Mouse (Mus musculus): Measurements from ENCODE around the gene Ankle2. TPM values are rescaled to one million over a fixed set of nuclear protein-coding genes. Genes with fewer than 3 reads are reported as not detected.
A peak's percentile ranks its signal among the peaks of the same experiment; 100 is the strongest.

Ankle2 gene
- polyA plus RNA-seq, 1 experiment from 2014 or later: 27.8 TPM

DNA sequence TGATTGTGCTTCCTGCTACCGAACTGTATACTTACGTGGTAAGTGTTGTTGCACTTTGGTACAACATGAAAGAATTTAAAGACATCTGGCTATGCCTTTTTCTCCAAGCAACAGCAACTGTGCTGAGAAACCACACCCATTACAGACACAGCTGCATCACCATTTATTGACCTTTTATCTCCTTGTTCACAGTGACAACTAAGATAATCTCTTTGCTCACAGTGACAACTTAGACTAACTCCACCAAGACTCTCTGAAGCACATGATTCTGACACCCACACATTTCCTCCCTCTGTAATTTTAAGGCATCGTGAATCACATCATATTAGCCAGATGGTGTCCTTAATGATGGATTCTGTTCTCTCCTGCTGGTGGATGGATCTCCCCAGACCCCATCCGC lies 43.3 kb downstream of the Ankle2 start:
- Histone ChIP-seq H3K9ac (replicated peaks; ENCODE audit: low read length) (no peak overlapping the region), H3K36me3 (ENCODE audit: control insufficient read depth, insufficient read depth, low read length) (no peaks in the 10 kb centered on the region), H3K4me2 (ENCODE audit: low read length) (no peak overlapping the region), H3K27me3 (ENCODE audit: control insufficient read depth, insufficient read depth, low read length) (no peaks in the 10 kb centered on the region), H3K4me3 (replicated peaks; ENCODE audit: low read depth, low read length) (no peak overlapping the region), H3K4me1 (ENCODE audit: control insufficient read depth, insufficient read depth, low read length) (no peaks in the 10 kb centered on the region), H3K9me3 (ENCODE audit: control insufficient read depth, low read length) (no peaks in the 10 kb centered on the region), H3K27ac (replicated peaks; ENCODE audit: low read depth, low read length) (no peak overlapping the region)
- DNase-seq (no peak), ATAC-seq (ENCODE audit: low FRiP score, low TSS enrichment) (no peak)
- 87% methylated on average over 4 of the region's 4 CpGs for WGBS

DNA sequence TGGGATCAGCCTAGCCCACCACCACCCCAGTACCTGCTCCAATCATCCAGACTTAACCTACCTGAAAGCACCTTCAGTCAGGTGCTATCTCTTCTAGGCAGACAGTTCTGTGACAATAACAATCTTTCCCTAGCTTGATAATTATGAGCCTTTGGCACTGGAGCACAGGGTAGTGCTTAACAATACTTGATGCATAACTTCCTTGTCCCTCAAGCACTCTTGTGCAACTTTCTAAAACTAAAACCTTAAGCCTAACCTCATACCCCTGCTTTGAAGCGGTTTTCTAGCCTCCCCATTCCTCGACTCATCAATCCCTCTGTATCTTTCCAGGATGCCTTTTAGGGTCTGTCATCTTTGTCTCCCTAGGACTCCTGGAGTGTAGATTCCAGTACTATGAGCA lies 44.0 kb downstream of the Ankle2 start:
- Histone ChIP-seq H3K27ac (replicated peaks; ENCODE audit: low read depth, low read length) (no peak overlapping the region), H3K4me1 (ENCODE audit: control insufficient read depth, insufficient read depth, low read length) (no peaks in the 10 kb centered on the region), H3K9ac (replicated peaks; ENCODE audit: low read length) (no peak overlapping the region), H3K9me3 (ENCODE audit: control insufficient read depth, low read length) (no peaks in the 10 kb centered on the region), H3K4me2 (ENCODE audit: low read length) (no peak overlapping the region), H3K27me3 (ENCODE audit: control insufficient read depth, insufficient read depth, low read length) (no peaks in the 10 kb centered on the region), H3K36me3 (ENCODE audit: control insufficient read depth, insufficient read depth, low read length) (no peaks in the 10 kb centered on the region), H3K4me3 (replicated peaks; ENCODE audit: low read depth, low read length) (no peak overlapping the region)
- no peak for ATAC-seq (ENCODE audit: low FRiP score, low TSS enrichment)
- DNase-seq: no peak
- WGBS: 61% methylated on average over 2 of the region's 2 CpGs

- Histone ChIP-seq H3K27ac (replicated peaks; ENCODE audit: low read depth, low read length) (no peak overlapping the region), H3K27me3 (ENCODE audit: control insufficient read depth, insufficient read depth, low read length) (no peaks in the 10 kb centered on the region), H3K4me2 (ENCODE audit: low read length) (no peak overlapping the region), H3K9ac (replicated peaks; ENCODE audit: low read length) (no peak overlapping the region), H3K9me3 (ENCODE audit: control insufficient read depth, low read length) (no peaks in the 10 kb centered on the region), H3K4me1 (ENCODE audit: control insufficient read depth, insufficient read depth, low read length) (no peaks in the 10 kb centered on the region), H3K4me3 (replicated peaks; ENCODE audit: low read depth, low read length) (no peak overlapping the region), H3K36me3 (ENCODE audit: control insufficient read depth, insufficient read depth, low read length) (no peaks in the 10 kb centered on the region)
- no peak for ATAC-seq (ENCODE audit: low FRiP score, low TSS enrichment)
- no peak for DNase-seq
- WGBS: 58% methylated on average over 2 of the region's 2 CpGs
These were observed 45.6 kb downstream of the Ankle2 start for GRCm38 (mm10) chr5:110276391-110276790.

- Histone ChIP-seq H3K4me3 (replicated peaks; ENCODE audit: low read depth, low read length) (no peak overlapping the region), H3K4me1 (ENCODE audit: control insufficient read depth, insufficient read depth, low read length) (no peaks in the 10 kb centered on the region), H3K27ac (replicated peaks; ENCODE audit: low read depth, low read length) (no peak overlapping the region), H3K27me3 (ENCODE audit: control insufficient read depth, insufficient read depth, low read length) (no peaks in the 10 kb centered on the region), H3K36me3 (ENCODE audit: control insufficient read depth, insufficient read depth, low read length) (no peaks in the 10 kb centered on the region), H3K9ac (replicated peaks; ENCODE audit: low read length) (no peak overlapping the region), H3K4me2 (ENCODE audit: low read length) (no peak overlapping the region), H3K9me3 (ENCODE audit: control insufficient read depth, low read length) (no peaks in the 10 kb centered on the region)
- no peak for DNase-seq
- ATAC-seq (ENCODE audit: low FRiP score, low TSS enrichment): no peak
- 100% methylated on average over 1 of the region's 1 CpGs for WGBS
These were observed 46.1 kb downstream of the Ankle2 start for GRCm38 (mm10) chr5:110276910-110277309.

- no peak overlapping the region for H3K4me2 ChIP-seq (ENCODE audit: low read length)
- no peak overlapping the region for H3K4me3 ChIP-seq (replicated peaks; ENCODE audit: low read depth, low read length)
- H3K9me3 ChIP-seq (ENCODE audit: control insufficient read depth, low read length): no peaks in the 10 kb centered on the region
- H3K27ac ChIP-seq (replicated peaks; ENCODE audit: low read depth, low read length): no peak overlapping the region
- 76% methylated on average over 2 of the region's 2 CpGs for WGBS
- H3K36me3 ChIP-seq (ENCODE audit: control insufficient read depth, insufficient read depth, low read length): no peaks in the 10 kb centered on the region
- H3K4me1 ChIP-seq (ENCODE audit: control insufficient read depth, insufficient read depth, low read length): 0 out of 2 replicates have a peak, but pooled peaks cover 3% of the 10 kb centered on the region
- ATAC-seq (ENCODE audit: low FRiP score, low TSS enrichment): no peak
- H3K27me3 ChIP-seq (ENCODE audit: control insufficient read depth, insufficient read depth, low read length): peaks cover 7% of the 10 kb centered on the region; the same call in 1 of the 2 replicates
- DNase-seq: no peak
- H3K9ac ChIP-seq (replicated peaks; ENCODE audit: low read length): no peak overlapping the region
These were observed 51.2 kb downstream of the Ankle2 start for GRCm38 (mm10) chr5:110281984-110282383.

DNA sequence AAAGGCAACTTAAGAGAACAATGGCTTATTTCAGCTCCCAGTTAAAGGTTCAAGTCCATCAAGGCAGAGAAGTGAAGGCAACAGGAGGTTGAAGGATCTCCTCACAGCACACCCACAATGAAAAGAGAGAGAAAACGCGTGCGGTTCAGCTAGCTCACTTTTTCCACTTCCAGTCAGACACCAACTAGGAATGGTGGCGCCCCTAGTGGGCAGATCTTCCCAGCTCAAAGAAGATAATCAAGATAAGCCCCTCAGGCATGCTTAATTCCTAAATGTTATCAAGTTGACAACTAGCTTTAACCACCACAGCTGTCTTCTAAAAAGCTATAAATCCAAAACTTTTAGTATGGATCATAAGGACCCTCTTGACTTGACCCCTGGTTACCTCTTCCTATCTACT lies 53.7 kb downstream of the Ankle2 start:
- H3K9ac ChIP-seq (replicated peaks; ENCODE audit: low read length): no peak overlapping the region
- H3K4me1 ChIP-seq (ENCODE audit: control insufficient read depth, insufficient read depth, low read length): 0 out of 2 replicates have a peak, but pooled peaks cover 3% of the 10 kb centered on the region
- WGBS: 13% methylated on average over 4 of the region's 4 CpGs
- H3K4me3 ChIP-seq (replicated peaks; ENCODE audit: low read depth, low read length): no peak overlapping the region
- H3K4me2 ChIP-seq (ENCODE audit: low read length): peak overlapping the region; percentile 94
- no peak for ATAC-seq (ENCODE audit: low FRiP score, low TSS enrichment)
- H3K27ac ChIP-seq (replicated peaks; ENCODE audit: low read depth, low read length): no peak overlapping the region
- peaks cover 7% of the 10 kb centered on the region; the same call in 1 of the 2 replicates for H3K27me3 ChIP-seq (ENCODE audit: control insufficient read depth, insufficient read depth, low read length)
- DNase-seq: peak; percentile 63
- no peaks in the 10 kb centered on the region for H3K36me3 ChIP-seq (ENCODE audit: control insufficient read depth, insufficient read depth, low read length)
- no peaks in the 10 kb centered on the region for H3K9me3 ChIP-seq (ENCODE audit: control insufficient read depth, low read length)

DNA sequence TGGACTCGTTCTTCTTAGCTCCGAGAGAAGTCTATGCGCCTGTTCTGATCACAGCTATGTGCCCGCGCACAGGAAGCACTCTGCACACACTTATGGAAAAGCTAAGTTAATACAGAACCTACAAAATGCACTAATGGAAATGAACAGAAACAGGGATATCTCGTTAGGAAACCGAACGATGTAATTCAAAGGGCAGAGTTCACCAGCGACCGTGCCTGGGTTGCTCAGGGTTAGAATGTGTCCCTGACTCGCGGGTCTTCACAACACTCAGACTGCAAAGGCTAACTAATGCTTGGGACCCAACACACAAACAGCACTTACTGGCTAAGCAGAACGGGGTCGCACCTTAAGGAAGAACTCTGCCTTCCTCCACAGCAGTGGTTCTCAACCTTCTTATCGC lies 54.4 kb downstream of the Ankle2 start:
- Histone ChIP-seq H3K36me3 (ENCODE audit: control insufficient read depth, insufficient read depth, low read length) (no peaks in the 10 kb centered on the region), H3K9ac (replicated peaks; ENCODE audit: low read length) (peak overlapping the region; percentile 69; the same call in 1 of the 2 replicates), H3K9me3 (ENCODE audit: control insufficient read depth, low read length) (no peaks in the 10 kb centered on the region), H3K27ac (replicated peaks; ENCODE audit: low read depth, low read length) (no peak overlapping the region), H3K4me2 (ENCODE audit: low read length) (peak overlapping the region; percentile 94), H3K27me3 (ENCODE audit: control insufficient read depth, insufficient read depth, low read length) (peaks cover 7% of the 10 kb centered on the region; the same call in 1 of the 2 replicates), H3K4me1 (ENCODE audit: control insufficient read depth, insufficient read depth, low read length) (0 out of 2 replicates have a peak, but pooled peaks cover 3% of the 10 kb centered on the region), H3K4me3 (replicated peaks; ENCODE audit: low read depth, low read length) (peak overlapping the region; percentile 63)
- peak; percentile 12 for DNase-seq
- WGBS: 10% methylated on average over 15 of the region's 15 CpGs
- ATAC-seq (ENCODE audit: low FRiP score, low TSS enrichment): no peak

GRCm38 (mm10) chr5:110285770-110286445 lies 55.1 kb downstream of the Ankle2 start, which contains the start of the genes Pxmp2 and Pole:
Gene Pxmp2 (minus strand): TSS chr5:110286186.
Gene Pole (plus strand): TSS chr5:110286306.
- Histone ChIP-seq H3K9ac (replicated peaks; ENCODE audit: low read length) (peak within 1 kb of the TSS; percentile 69), H3K9me3 (ENCODE audit: control insufficient read depth, low read length) (no peaks in the 10 kb centered on the region), H3K4me3 (replicated peaks; ENCODE audit: low read depth, low read length) (peak within 1 kb of the TSS; percentile 63), H3K4me2 (ENCODE audit: low read length) (peak within 1 kb of the TSS; percentile 94), H3K27me3 (ENCODE audit: control insufficient read depth, insufficient read depth, low read length) (peaks cover 7% of the 10 kb centered on the region; the same call in 1 of the 2 replicates), H3K4me1 (ENCODE audit: control insufficient read depth, insufficient read depth, low read length) (0 out of 2 replicates have a peak, but pooled peaks cover 3% of the 10 kb centered on the region), H3K36me3 (ENCODE audit: control insufficient read depth, insufficient read depth, low read length) (no peaks in the 10 kb centered on the region), H3K27ac (replicated peaks; ENCODE audit: low read depth, low read length) (no peak within 1 kb of the TSS)
- DNase-seq: peak; percentile 96
- peak; percentile 99 for ATAC-seq (ENCODE audit: low FRiP score, low TSS enrichment)
- under 1% methylated on average over 64 of the region's 64 CpGs for WGBS
